Mouse (Mus musculus) naive thymus-derived CD4-positive, alpha-beta T cell, adult 2 months (primary cell): ENCODE data around the gene Ivl.

Experiments
- DNase-seq: peaks from one replicate; pipeline ENCODE4 v3.0.0-alpha.2; 2011; ENCODE audit warnings: low read depth

Ivl gene

DNA sequence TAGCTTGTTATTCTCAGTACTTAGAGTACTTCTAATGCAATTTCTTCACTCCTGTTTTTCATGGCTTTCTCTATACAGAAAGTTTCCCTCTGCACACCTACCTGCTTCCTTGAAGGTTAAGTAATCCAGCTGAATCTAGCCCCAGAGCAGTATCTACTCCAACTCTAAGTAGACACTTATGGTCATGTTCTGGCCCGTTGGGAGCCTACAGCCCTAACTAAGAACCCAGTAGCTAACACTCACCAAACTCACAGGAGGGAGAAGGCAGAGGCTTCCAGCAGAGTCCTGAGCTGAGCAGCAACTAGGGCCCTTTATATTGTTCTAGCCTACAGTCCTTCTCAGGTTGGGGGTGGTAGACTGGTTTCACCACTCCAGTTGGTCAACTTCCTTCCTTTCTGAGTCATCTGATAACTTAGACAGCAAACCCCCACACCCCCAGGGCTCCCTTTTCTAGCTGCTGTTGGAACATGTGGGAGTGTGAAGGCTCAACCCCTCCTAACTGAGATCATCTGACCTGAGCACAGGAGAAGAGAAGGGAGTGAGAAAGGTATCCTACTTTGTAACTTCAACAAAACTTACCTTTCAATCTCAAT, at the start of gene Ivl:
TSS of gene Ivl (minus strand) at position 287 of the 593 bp plus-strand sequence.
- DNase-seq = no peak

DNA sequence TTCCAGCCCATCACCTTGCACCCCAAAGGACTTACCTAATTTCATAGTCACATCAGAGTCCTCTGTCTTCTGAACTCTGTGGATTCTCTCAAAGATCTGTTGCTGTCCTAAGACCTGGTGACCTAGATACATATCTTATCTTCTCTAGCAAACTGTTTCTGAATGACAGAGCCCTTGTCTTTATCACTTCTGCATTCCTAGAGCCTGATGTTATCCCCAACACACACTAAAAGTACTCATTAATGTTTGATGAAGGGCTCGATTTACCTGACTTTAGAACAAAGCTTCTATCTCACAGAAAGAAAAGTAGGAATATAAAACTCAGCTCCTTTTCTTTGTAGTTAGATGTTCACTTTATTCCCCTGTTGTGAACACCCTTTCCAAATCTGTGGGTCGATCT, 48.0 kb upstream of the Ivl start, which contains the start of gene Lce6a:
TSS of gene Lce6a (minus strand) at position 101 of the 400 bp plus-strand sequence.
- no peak for DNase-seq

DNA sequence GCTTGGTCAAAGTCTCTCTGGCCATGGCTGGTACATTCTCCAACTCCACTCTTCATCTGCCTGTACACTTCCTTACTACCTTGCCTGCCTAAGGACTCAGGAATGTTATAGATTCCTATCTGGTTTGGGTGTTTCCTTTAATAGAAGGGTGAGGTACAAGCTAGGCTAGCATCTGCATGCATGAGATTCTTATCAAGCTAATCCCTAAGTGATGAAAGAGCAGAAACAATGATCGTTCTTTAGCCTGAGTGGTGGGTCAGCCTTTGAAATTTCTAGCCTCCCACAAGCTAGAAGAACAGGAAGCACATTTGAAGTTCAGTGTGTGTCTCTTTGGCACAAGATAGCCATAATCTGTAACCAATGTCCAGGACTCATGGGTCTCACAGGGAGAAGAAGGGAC, 36.3 kb upstream of the Ivl start:
- no peak for DNase-seq

DNA sequence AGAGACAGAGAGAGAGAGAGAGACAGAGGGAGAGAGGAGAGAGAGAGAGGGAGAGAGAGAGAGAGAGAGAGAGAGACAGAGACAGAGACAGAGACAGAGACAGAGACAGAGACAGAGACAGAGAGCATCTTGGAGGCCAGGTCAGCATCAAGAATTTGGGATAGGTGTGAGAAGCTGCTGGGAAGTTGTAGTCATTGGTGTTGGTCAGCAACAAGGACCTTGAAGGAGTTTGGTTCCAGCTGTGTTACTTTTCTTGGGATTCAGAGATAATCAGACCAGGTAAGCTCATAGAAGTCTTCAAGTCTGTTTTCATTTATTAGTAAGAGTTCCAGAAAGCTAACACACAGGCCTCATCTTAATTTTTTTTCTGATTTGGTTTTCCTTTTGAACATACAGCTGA, 33.9 kb upstream of the Ivl start, which contains the start of gene 2210017I01Rik:
TSS of gene 2210017I01Rik (minus strand) at position 101 of the 400 bp plus-strand sequence.
- DNase-seq = no peak

DNA sequence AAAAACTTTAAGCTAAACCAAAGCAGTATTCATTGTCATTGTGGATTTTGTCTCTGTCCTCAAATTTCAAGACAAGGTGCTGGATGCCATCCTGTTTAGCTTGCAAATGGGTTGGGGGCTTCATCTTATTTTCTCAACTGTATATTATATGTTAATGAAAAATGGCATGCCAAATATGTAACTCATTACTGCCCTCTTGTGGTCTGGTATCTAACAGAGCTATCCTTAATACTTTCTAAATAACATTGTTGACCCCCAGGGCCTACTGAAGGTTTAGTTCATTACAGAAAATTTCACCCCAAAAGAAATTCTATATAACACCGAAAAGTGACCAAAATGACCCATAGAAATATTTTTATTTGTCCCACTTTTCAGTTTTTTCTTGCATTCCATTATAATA, 28.6 kb upstream of the Ivl start:
- no peak for DNase-seq

DNA sequence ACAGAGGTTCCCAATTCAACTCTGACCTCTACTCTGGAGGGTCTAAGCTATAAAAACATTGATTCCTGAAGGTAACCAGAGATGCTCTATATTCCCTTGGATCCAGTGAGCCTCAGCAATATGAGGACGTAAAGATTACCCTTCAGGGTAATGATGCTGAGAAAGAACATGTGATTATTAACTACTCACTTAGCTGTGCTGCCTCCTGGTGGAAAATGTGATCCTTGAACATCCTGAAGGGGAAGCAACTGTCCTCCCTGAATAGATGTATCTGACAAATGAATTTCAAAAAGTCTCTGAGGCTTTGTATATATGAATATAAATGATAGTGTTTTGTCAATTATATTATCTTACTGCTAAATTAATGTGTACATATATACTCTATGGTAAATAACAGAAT, 26.9 kb upstream of the Ivl start:
- DNase-seq = no peak

DNA sequence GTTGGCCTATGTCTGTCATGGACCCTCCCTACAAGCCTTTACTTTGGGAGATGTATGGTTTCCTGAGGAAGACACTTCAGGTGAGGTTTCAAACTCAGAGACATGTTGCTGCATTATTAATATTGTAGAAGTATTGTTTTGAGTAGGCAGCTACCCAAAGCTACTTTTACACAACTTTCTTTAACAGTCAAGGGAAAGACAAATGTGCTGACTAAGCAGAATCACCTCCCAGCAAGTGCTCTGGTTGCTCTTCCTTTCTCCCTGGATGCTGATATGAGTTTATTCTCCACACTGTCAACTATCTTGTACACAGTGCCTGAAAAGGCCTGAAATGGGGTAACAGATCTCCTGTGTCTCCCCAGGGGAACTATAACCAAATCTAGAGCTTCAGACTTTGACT, 26.4 kb upstream of the Ivl start:
- DNase-seq = no peak

DNA sequence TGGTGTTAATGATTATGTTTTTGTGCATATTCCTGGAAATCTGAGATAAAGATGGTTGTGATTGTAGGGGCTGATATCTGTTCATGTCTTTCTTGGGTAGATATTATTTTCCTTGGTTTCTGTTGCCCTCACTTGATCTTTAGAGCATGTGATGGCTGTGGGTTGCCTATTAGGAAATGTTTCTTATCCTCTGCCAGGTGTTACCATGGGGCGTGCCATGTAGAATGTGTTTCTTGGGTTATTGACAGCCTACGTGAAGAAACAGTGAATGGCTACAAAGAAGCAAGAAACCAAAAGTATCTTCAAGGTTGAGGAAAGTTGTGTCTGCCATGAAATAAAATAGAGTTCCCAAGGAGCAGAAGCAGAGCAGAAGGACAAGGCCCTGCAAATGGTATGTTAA, 24.9 kb upstream of the Ivl start:
- no peak for DNase-seq

DNA sequence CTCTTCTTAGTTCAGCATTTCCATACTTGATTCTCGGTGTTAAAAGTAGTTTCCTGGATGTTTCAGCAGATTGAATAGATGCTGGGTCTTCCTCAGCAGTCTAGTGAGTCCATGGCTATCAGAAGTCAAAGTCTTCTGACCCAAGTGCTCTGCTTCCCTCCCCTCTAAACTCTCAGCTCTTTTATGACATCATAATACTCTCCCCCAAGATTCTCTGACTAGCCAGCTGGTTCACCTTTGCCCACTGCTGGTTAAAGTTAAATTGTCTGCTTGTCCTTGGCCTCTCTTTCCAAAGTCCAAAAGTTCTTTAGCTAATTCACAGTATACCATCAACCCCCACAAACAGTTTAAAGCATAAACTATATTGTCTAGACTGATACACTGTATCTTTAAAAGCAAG, 15.3 kb upstream of the Ivl start, which contains the start of gene Smcp:
TSS of gene Smcp (minus strand) at position 140 of the 400 bp plus-strand sequence.
- DNase-seq = no peak

DNA sequence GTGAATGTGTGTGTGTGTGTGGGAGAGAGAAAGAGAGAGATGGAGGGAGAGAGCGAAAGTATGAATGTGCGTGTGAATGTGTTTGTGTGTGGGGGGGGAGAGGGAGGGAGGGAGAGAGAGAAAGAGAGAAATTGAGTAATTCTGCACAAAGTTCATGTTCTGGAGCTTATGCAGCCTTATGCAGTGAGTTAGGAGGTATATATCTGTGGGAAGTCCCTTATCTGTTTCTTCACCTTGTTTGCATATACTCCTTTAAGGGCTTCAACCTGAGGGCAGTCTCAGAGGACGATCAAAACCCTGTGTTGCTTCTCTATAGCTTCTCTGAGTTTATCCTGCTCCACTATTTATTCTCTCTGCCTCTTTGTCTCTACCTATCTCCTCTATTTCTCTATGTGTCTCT, 13.7 kb upstream of the Ivl start:
- DNase-seq = no peak

DNA sequence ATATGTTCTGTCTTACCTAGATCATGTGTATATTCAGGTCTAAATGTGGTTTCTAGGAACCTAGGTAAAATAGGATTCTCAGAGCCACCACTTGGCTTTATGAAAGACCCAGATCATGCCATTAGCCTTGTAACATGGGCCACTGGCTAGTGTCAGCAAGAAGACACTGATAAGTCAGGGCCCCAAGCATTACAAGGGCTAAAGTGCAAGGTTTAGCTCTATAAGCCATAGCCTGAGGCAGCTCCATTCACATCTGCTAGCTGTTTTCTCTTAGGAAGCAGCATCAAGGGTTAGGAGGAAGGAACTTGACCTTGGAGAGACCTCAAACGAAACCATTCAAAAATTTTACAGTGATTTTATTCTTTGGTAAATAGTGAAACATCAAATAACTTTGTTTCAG, 11.5 kb upstream of the Ivl start:
- DNase-seq = no peak

DNA sequence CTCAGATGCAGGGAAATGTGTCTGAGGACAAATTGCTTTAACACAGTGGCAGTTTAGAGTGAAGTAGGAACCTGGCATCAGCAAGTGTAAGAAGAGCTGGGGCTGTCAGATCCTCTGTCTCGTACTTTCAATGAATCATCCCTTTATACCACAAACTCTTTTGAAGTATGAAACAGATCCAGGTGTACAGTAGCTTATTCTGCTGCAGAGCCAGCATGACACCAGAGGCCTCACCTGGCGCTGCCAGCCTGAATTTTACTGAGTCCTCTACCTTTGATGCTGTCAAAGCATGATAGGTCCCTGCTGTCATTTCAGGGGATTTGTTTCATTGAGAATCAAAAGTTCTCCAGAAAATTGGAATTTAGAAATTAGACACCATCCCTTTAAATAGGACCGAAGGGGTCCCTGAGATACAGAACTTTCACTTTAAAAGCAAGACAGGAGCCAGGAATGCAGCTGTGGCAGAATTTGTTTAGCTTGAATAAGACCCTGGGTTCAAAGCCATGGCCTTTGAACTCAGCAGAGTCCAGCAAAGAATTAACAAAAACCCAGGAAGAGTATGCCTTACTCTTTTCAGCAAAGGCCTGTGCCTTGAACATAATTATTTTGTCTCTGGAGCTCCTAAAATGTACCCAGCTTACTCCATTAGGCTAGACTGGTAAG, 9.8 kb upstream of the Ivl start:
- DNase-seq = no peak

DNA sequence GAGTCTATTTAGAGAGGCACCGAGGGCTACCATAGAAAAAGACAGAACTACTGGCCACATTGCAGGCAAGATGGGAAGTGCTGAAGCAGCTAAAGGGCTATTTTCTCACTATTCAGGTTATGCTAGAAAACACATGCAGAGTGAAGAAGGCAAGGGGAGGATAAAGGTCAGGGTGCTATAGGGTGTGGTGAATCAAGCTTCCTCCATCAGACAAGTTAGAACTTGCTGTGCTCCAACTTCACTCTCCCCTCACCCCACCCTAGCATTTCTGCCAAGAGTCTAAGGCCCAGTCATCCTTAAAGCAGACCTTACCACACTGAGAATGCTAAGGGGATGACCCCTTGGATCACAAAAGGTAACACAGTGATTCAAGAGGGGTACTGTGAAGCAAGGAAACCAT, 6.0 kb upstream of the Ivl start:
- DNase-seq = no peak

DNA sequence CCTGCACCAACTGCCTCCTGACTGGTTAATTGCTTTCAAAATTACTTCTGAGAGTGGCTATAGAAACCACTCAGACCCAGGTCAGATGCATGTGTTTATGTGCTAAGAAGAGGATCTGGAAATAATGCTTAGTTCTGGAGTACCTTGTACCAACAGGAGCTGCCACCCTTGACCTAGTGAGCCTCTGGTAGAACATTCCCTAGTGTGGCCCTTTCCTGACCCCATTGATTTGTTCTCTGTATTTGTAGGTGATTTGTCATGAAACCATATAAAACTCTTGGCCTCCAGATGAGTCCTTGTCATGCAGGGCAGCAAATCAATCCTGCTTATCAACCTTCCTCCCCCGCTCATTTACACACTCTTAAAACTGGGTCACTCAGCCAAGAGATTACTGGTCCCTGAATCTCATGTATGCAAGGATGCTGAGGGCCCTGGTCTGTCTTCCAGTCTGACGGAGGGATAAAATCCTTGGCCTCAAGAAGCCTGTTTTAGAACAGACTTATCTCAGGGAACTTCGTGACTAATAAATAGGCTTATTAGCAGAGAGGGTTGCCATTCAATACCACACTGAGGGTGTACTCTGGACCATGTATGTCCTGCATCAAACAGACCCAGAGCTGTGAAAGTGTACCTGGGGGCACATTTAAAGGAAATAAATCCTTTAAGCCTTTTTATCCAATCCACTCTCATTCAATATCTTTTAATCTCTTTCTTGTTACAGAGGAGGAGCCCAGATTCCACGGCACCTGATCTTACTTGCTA, 5.3 kb upstream of the Ivl start:
- DNase-seq = no peak

DNA sequence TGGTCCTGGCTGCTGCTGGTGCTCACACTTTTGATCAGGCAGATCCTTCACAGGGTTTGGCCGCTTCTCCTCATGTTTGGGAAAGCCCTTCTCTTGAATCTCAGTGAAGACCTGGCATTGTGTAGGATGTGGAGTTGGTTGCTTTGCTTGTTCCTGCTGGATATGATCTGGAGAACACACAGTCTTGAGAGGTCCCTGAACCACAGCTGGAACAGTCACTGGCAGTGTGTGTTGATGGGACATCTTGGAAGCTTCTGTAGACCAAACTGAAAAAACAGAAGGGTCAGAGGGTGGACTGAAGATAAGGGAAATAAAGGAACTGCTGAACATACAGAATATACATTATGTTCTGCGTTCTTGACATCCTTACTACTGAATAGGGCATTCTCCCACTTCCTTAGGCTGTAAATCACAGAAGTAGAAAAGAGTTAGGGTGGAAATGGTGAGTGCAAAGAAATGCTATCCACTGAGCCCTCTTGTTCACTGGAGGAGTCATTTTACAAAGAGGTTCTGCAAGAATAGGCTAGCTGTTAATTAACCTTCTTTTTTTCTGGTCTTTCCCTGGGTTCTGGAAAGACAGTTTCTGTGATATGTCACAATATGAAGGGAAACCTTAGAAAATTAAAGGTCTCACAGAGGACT, 900 bp downstream of the Ivl start:
- no peak for DNase-seq

DNA sequence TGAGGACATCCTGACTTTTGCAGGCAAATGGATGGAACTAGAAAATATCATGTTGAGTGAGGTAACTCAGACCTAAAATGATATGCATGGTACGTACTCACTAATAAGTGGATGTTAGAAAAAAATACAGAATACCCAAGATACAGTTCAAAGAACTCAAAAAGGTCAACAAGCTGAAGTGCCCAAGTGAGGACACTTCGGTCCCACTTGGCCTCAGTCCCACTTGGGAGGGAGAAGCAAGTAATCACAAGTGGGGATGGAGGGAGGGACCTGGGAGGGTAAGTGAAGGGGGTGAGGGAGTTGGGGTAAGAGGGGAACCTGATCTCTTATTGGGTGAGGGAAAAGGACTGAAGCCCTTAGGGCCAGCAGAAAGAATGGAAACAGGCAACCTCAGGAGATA, 4.8 kb downstream of the Ivl start:
- no peak for DNase-seq

DNA sequence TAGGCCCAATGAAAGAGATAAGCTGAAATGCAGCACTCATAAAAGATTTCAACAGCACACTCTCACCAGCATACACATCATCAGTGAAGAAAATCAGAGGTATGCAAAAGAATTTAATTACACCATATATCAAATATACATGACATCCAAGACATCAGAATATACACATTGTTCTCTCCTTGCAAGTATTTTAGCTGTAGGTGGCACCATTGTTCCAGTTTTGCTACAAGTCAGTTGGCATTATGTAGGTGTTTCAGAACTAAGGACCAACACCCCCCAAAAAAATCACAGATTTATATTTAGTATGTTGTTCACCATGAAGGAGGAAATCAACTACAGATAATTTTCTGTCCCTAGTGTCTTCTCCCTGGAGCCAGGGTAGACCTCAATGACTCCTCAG, 8.1 kb downstream of the Ivl start:
- no peak for DNase-seq

DNA sequence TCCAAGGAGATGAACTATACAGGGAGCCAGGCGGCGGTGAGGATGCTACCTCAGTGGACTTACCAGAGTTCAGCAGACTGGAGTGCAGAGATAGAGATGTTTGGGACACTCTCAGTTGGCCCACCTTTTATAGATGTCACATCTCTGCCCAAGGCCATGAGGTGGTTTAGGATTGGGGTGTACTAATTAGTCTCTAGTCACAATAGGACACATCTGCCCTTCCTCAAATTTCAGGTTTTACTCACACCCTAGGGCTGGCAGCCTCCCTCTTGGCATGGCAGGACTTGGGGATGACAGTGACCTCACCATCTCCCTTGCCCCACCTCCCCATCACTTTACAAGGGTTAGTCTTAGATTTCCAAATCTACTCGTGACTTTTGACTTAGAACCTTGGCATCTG, 39.1 kb downstream of the Ivl start, which contains the start of gene 2310046K23Rik:
TSS of gene 2310046K23Rik (minus strand) at position 101 of the 400 bp plus-strand sequence.
- no peak for DNase-seq
